ENCODE assay signal across 8 mouse cellular contexts in genomic region chr15:85581563-85582064, GRCm38 (mm10). TPM values are rescaled to one million over a fixed set of nuclear protein-coding genes. Genes with fewer than 3 reads are reported as not detected.
DNase-seq lines count a peak whose midpoint lies in the region; ATAC-seq and TF ChIP-seq lines count a peak whose summit lies in the region.

No protein-coding gene starts in this region.

- H3K79me2 ChIP-seq in myocyte (ENCODE audit: control insufficient read depth, insufficient read depth): no peaks in the 10 kb centered on the region

- H3K9me3 ChIP-seq in embryonic facial prominence, embryonic 12.5 days: no peaks in the 10 kb centered on the region
- no peaks in the 10 kb centered on the region for H3K9me3 ChIP-seq in kidney, postnatal 0 days (replicated peaks; ENCODE audit: low read length)

- WGBS in embryonic facial prominence, embryonic 12.5 days: under 1% methylated on average over 54 of the region's 67 CpGs
- 1% methylated on average over 44 of the region's 67 CpGs for WGBS in kidney, postnatal 0 days

- ATAC-seq in embryonic facial prominence, embryonic 12.5 days (ENCODE audit: insufficient number of reproducible peaks, insufficient read depth, low FRiP score, low TSS enrichment): no peak
- no peak for ATAC-seq in kidney, postnatal 0 days (replicated peaks; ENCODE audit: low FRiP score, low read depth)
- ATAC-seq in cerebellum, adult (ENCODE audit: insufficient number of reproducible peaks, low FRiP score, low TSS enrichment): no peak

- no peaks in the 10 kb centered on the region for H3K36me3 ChIP-seq in embryonic facial prominence, embryonic 12.5 days
- no peaks in the 10 kb centered on the region for H3K36me3 ChIP-seq in kidney, postnatal 0 days (ENCODE audit: insufficient read depth, low read length)
- no peaks in the 10 kb centered on the region for H3K36me3 ChIP-seq in myocyte (ENCODE audit: control insufficient read depth, insufficient read depth)

- peak overlapping the region; percentile 56 for H3K9ac ChIP-seq in embryonic facial prominence, embryonic 12.5 days
- peak overlapping the region; percentile 60 for H3K9ac ChIP-seq in kidney, postnatal 0 days (ENCODE audit: low read depth, low read length)

- peak overlapping the region; percentile 55 for H3K4me3 ChIP-seq in embryonic facial prominence, embryonic 12.5 days
- peak overlapping the region; percentile 61 for H3K4me3 ChIP-seq in kidney, postnatal 0 days (replicated peaks; ENCODE audit: low read depth, low read length)
- H3K4me3 ChIP-seq in myocyte: peak overlapping the region; percentile 1

- no peak for TF ChIP-seq CTCF in kidney, postnatal 0 days (IDR thresholded peaks at IDR 0.05; ENCODE audit: low read depth)

- TF ChIP-seq POLR2A in myocyte (IDR thresholded peaks at IDR 0.05; ENCODE audit: insufficient read length, low read depth): no peak

- peak; percentile 39 for DNase-seq in kidney, adult 18-20 months
- DNase-seq in kidney, postnatal 14 days: no peak
- DNase-seq in kidney, postnatal 0 days (ENCODE audit: low spot score): no peak
- DNase-seq in thymus, postnatal 25 days: no peak
- no peak for DNase-seq in right cerebral cortex, postnatal 36 days (ENCODE audit: low spot score in 2 of 2)

- 0 out of 2 replicates have a peak overlapping the region, but pooled peaks have one; percentile 41 for H3K27ac ChIP-seq in embryonic facial prominence, embryonic 12.5 days
- H3K27ac ChIP-seq in kidney, postnatal 0 days: peak overlapping the region; percentile 47; the same call in 1 of the 2 replicates

- peak overlapping the region; percentile 96 for H3K4me2 ChIP-seq in embryonic facial prominence, embryonic 12.5 days (replicated peaks)
- H3K4me2 ChIP-seq in kidney, postnatal 0 days (ENCODE audit: low read length): peak overlapping the region; percentile 93
- H3K4me2 ChIP-seq in myocyte (ENCODE audit: low read depth): peak overlapping the region; percentile 76

- H3ac ChIP-seq in myocyte (ENCODE audit: control insufficient read depth, insufficient read length): peak overlapping the region; percentile 5

- H3K27me3 ChIP-seq in embryonic facial prominence, embryonic 12.5 days: peaks cover 81% of the 10 kb centered on the region
- H3K27me3 ChIP-seq in kidney, postnatal 0 days (ENCODE audit: insufficient read depth, low read length): peaks cover 63% of the 10 kb centered on the region
- peaks cover 64% of the 10 kb centered on the region for H3K27me3 ChIP-seq in myocyte (ENCODE audit: control insufficient read depth, insufficient read depth, insufficient read length)

- H3K4me1 ChIP-seq in embryonic facial prominence, embryonic 12.5 days: peaks cover 33% of the 10 kb centered on the region
- peaks cover 33% of the 10 kb centered on the region; the same call in 1 of the 2 replicates for H3K4me1 ChIP-seq in kidney, postnatal 0 days (replicated peaks; ENCODE audit: insufficient read depth, low read length)

TF ChIP-seq in myocyte, 11 proteins besides CTCF, POLR2A, EP300 and RAD21:
- TF ChIP-seq TCF3 (IDR thresholded peaks at IDR 0.05; ENCODE audit: insufficient read length, low read depth) (no peak), MAX (IDR thresholded peaks at IDR 0.05; ENCODE audit: low read depth) (no peak), E2F4 (IDR thresholded peaks at IDR 0.05; ENCODE audit: insufficient read depth) (no peak), MYOD1 (IDR thresholded peaks at IDR 0.05; ENCODE audit: control insufficient read depth in 1 of 3, insufficient read length in 2 of 3, low read depth in 2 of 3) (no peak), TCF12 (IDR thresholded peaks at IDR 0.05; ENCODE audit: insufficient read depth, poor library complexity, severe bottlenecking) (no peak), REST (IDR thresholded peaks at IDR 0.05; ENCODE audit: insufficient read depth, insufficient read length) (no peak), USF1 (IDR thresholded peaks at IDR 0.05; ENCODE audit: low read depth) (no peak), MYOG (IDR thresholded peaks at IDR 0.05; ENCODE audit: control insufficient read depth in 1 of 3, insufficient read depth in 1 of 3, insufficient read length in 2 of 3, low read depth in 2 of 3) (no peak), CEBPB (IDR thresholded peaks at IDR 0.05; ENCODE audit: insufficient read depth, poor library complexity, severe bottlenecking) (no peak), SRF (IDR thresholded peaks at IDR 0.05; ENCODE audit: control insufficient read depth, insufficient read length, low read depth) (no peak), POLR2AphosphoS2 (IDR thresholded peaks at IDR 0.05; ENCODE audit: insufficient read length, low read depth) (no peak)

RNA-seq across cellular contexts. Expression of gene Wnt7b, which starts 0.7 kb away (rescaled TPM):
- polyA plus RNA-seq in embryonic facial prominence, embryonic 12.5 days (2016; fragmentation: Nextera tagmentation; extraction: Ambion mirVana): 31.5 and 34.3 TPM in 2 replicates
- polyA plus RNA-seq in kidney, postnatal 0 days (2015; fragmentation: Nextera tagmentation; extraction: Ambion mirVana): 24.9 and 26.3 TPM in 2 replicates
- polyA plus RNA-seq in myocyte (2012; fragmentation: generic; extraction: Trizol): 7.9 TPM

Comparison
In these comparisons a context has a peak if more than half of its experiments do, and no peak if none do; other contexts are left out.
1. H3K4me3 ChIP-seq: peak in every context shown above with its lines; median percentile 61 in kidney, postnatal 0 days; 55 in embryonic facial prominence, embryonic 12.5 days; 1 in myocyte.